Mouse (Mus musculus) limb, embryonic 12.5 days (tissue): ENCODE results near the gene CK137956. TPM values are rescaled to one million over a fixed set of nuclear protein-coding genes. Genes with fewer than 3 reads are reported as not detected.

Source experiments
- ATAC-seq: fragments of 200-750 bp; cut with Nextera tagmentation; 2 replicates; pipeline ENCODE4 v1.8.0; 2017; ENCODE audit warnings: low read depth, moderate TSS enrichment; ENCODE audit not compliant: insufficient number of reproducible peaks, insufficient read depth, low FRiP score, low TSS enrichment
- H3K27ac ChIP-seq: fragments of 300-500 bp; sonication (generic); 2 replicates; pipeline ENCODE4 v1.5.1; 2016; ENCODE audit warnings: mild to moderate bottlenecking, moderate library complexity
- H3K27me3 ChIP-seq: fragments of 300-500 bp; sonication (generic); 2 replicates; pipeline ENCODE4 v1.6.1; 2016; ENCODE audit warnings: mild to moderate bottlenecking, moderate library complexity
- H3K36me3 ChIP-seq: fragments of 300-500 bp; sonication (generic); 2 replicates; pipeline ENCODE4 v1.6.1; 2016; ENCODE audit warnings: mild to moderate bottlenecking, moderate library complexity
- H3K4me1 ChIP-seq: fragments of 300-500 bp; sonication (generic); replicated peaks from 2 replicates; pipeline ENCODE4 v1.6.1; 2016
- H3K4me2 ChIP-seq: fragments of 300-500 bp; sonication (generic); 2 replicates; pipeline ENCODE4 v1.6.1; 2016; ENCODE audit warnings: mild to moderate bottlenecking, moderate library complexity
- H3K4me3 ChIP-seq: fragments of 300-500 bp; sonication (generic); replicated peaks from 2 replicates; pipeline ENCODE4 v1.5.1; 2016; ENCODE audit warnings: mild to moderate bottlenecking
- H3K9ac ChIP-seq: fragments of 300-500 bp; sonication (generic); replicated peaks from 2 replicates; pipeline ENCODE4 v1.6.1; 2016; ENCODE audit warnings: mild to moderate bottlenecking, moderate library complexity
- H3K9me3 ChIP-seq: fragments of 300-500 bp; sonication (generic); 2 replicates; pipeline ENCODE4 v1.6.1; 2016; ENCODE audit warnings: mild to moderate bottlenecking, moderate library complexity
- WGBS: fragments of 180-500 bp; shearing (Covaris S2); methylation state at CpG from one replicate; pipeline ENCODE4 v1.1.7; 2016; 5-methylcytosine and 5-hydroxymethylcytosine counted together
- polyA plus RNA-seq: library from polyadenylated mRNA; unstranded; fragments of >200 nt; fragmentation: Nextera tagmentation; extraction: Ambion mirVana; gene quantifications from 2 replicates; pipeline ENCODE4 v1.2.1, GENCODE M21; 2016

The CK137956 gene
- polyA plus RNA-seq, 1 experiment from 2014 or later: not detected

- H3K4me1 ChIP-seq: 0 out of 2 replicates have a peak, but pooled peaks cover 6% of the 10 kb centered on the region
- no peak overlapping the region for H3K4me2 ChIP-seq
- no peak overlapping the region for H3K4me3 ChIP-seq
- ATAC-seq: no peak
- H3K36me3 ChIP-seq: no peaks in the 10 kb centered on the region
- 68% methylated on average over 3 of the region's 3 CpGs for WGBS
- no peaks in the 10 kb centered on the region for H3K27me3 ChIP-seq
- H3K27ac ChIP-seq: no peak overlapping the region
- H3K9ac ChIP-seq: no peak overlapping the region
- H3K9me3 ChIP-seq: no peaks in the 10 kb centered on the region
Measured at GRCm38 (mm10) chr4:127903954-127904353, 66.8 kb downstream of the CK137956 start.

DNA sequence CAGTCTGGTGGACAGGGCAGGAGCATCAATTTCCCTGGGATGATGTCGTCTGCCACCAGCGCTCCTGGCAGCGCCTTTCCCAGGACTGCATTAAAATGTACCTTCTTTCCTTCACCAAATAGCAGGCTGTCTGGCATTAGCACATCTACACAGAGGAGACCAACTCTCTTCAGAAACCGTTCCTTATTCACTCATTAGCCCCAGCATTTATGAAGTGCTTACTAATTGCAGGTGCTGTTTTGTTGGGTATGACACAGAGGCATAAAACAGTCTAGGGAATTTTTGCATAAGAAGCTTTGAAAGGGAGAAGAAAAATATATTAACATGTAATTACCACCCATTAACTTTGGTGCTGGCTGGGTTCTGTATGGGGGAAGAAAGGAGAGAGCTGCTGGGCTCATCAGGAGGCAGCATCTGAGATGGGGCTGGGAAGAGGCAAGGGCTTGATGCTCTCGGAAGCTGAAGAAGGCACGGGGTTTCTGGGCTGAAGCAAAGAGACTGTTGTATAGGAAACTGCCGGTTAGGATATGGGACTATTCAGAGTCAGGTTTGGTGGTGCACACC, 69.8 kb downstream of the CK137956 start:
- Histone ChIP-seq H3K9me3 (no peaks in the 10 kb centered on the region), H3K27ac (no peak overlapping the region), H3K9ac (no peak overlapping the region), H3K4me1 (0 out of 2 replicates have a peak, but pooled peaks cover 6% of the 10 kb centered on the region), H3K27me3 (no peaks in the 10 kb centered on the region), H3K36me3 (no peaks in the 10 kb centered on the region), H3K4me3 (no peak overlapping the region), H3K4me2 (no peak overlapping the region)
- ATAC-seq: no peak
- 77% methylated on average over 7 of the region's 7 CpGs for WGBS

DNA sequence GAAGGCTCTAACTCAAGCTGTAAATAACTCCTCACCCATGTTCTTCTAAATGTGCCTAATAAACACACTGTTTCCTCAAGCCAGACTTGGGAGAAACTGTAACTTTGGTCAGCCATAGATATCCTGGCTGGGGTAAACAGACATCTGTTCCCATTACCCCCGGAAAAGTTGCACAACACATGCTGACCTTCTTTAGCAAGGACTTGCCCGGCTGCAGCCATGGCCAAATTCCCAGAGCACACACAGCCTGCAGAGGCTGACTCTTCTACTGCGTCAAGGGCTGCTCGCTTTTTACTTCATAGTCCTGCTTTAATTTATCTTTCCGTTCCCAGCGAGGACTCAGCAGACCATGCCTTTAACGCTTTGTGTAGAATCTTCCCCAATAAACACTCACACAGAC, 81.7 kb downstream of the CK137956 start:
- H3K27ac ChIP-seq: no peak overlapping the region
- ATAC-seq: no peak
- H3K27me3 ChIP-seq: no peaks in the 10 kb centered on the region
- WGBS: 82% methylated on average over 7 of the region's 7 CpGs
- H3K9ac ChIP-seq: no peak overlapping the region
- H3K36me3 ChIP-seq: no peaks in the 10 kb centered on the region
- H3K4me1 ChIP-seq: no peaks in the 10 kb centered on the region
- H3K4me3 ChIP-seq: no peak overlapping the region
- no peak overlapping the region for H3K4me2 ChIP-seq
- H3K9me3 ChIP-seq: peaks cover 14% of the 10 kb centered on the region

DNA sequence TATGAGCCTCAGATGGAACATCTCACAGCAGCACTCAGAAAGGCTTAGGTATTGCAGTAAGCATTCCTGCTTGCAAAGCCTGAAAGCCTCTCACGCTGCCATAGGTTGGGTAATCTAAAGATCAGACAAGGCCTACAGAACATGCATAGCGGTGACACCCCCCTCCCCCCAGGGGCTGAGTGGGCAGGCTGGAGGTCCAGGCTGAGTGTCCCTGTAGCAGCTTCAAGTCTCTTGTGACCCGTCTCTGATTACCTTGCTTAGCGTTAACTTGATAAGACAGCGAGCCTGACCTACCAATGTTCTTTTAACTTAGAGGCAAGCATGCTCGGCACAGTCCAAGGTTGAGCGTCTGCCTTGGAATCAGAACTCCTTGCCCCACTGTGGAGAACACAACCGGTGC, 91.8 kb downstream of the CK137956 start:
- Histone ChIP-seq H3K4me2 (no peak overlapping the region), H3K4me3 (no peak overlapping the region), H3K27ac (no peak overlapping the region), H3K27me3 (no peaks in the 10 kb centered on the region), H3K9me3 (peaks cover under 1% of the 10 kb centered on the region; the same call in 1 of the 2 replicates), H3K9ac (no peak overlapping the region), H3K4me1 (no peaks in the 10 kb centered on the region), H3K36me3 (no peaks in the 10 kb centered on the region)
- ATAC-seq: no peak
- 93% methylated on average over 8 of the region's 8 CpGs for WGBS

Other genes with a start within 250 kb of the CK137956 start
- 0.14 and 0.21 TPM in 2 replicates for gene Csmd2, start 16.9 kb upstream of the CK137956 start, polyA plus RNA-seq